8 mouse cellular contexts compared by ENCODE assay signal in genomic region chr12:69240876-69241275, GRCm38 (mm10). TPM values are rescaled to one million over a fixed set of nuclear protein-coding genes. Genes with fewer than 3 reads are reported as not detected.
DNase-seq lines count a peak whose midpoint lies in the region; ATAC-seq lines count a peak whose summit lies in the region.

Gene Klhdc1 (plus strand): TSS chr12:69241176.

- H3K27ac ChIP-seq in lung, embryonic 15.5 days, result peak within 1 kb of the TSS; percentile 81
- peak within 1 kb of the TSS; percentile 92 for H3K27ac ChIP-seq in forebrain, embryonic 10.5 days
- H3K27ac ChIP-seq in hindbrain, embryonic 10.5 days, result peak within 1 kb of the TSS; percentile 95
- H3K27ac ChIP-seq in liver, embryonic 12.5 days, result peak within 1 kb of the TSS; percentile 71

- H3K9me3 ChIP-seq in lung, embryonic 15.5 days, result no peaks in the 10 kb centered on the region
- no peaks in the 10 kb centered on the region for H3K9me3 ChIP-seq in forebrain, embryonic 10.5 days
- H3K9me3 ChIP-seq in hindbrain, embryonic 10.5 days, result no peaks in the 10 kb centered on the region
- H3K9me3 ChIP-seq in liver, embryonic 12.5 days (replicated peaks), result no peaks in the 10 kb centered on the region

- H3K4me3 ChIP-seq in lung, embryonic 15.5 days, result peak within 1 kb of the TSS; percentile 67
- peak within 1 kb of the TSS; percentile 84 for H3K4me3 ChIP-seq in forebrain, embryonic 10.5 days
- H3K4me3 ChIP-seq in hindbrain, embryonic 10.5 days, result peak within 1 kb of the TSS; percentile 71
- peak within 1 kb of the TSS; percentile 77 for H3K4me3 ChIP-seq in liver, embryonic 12.5 days

- H3K4me1 ChIP-seq in lung, embryonic 15.5 days, result no peaks in the 10 kb centered on the region; the same call in 1 of the 2 replicates
- H3K4me1 ChIP-seq in forebrain, embryonic 10.5 days, result peaks cover 14% of the 10 kb centered on the region
- H3K4me1 ChIP-seq in hindbrain, embryonic 10.5 days (replicated peaks), result peaks cover 21% of the 10 kb centered on the region; the same call in 1 of the 2 replicates
- H3K4me1 ChIP-seq in liver, embryonic 12.5 days, result peaks cover 32% of the 10 kb centered on the region

- peak within 1 kb of the TSS; percentile 74 for H3K4me2 ChIP-seq in lung, embryonic 15.5 days
- H3K4me2 ChIP-seq in liver, embryonic 12.5 days, result peak within 1 kb of the TSS; percentile 98

- no peak for DNase-seq in lung, postnatal 10 days
- DNase-seq in forebrain, embryonic 10.5 days (ENCODE audit: extremely low spot score, low spot score), result no peak
- no peak for DNase-seq in hindbrain, embryonic 10.5 days (ENCODE audit: low spot score)
- DNase-seq in right cerebral cortex, adult 18-20 months, result no peak
- no peak for DNase-seq in adrenal gland, adult 2 months

- no peak for ATAC-seq in lung, embryonic 15.5 days (ENCODE audit: borderline replicate concordance, extremely low read depth, low FRiP score, low TSS enrichment)
- ATAC-seq in liver, embryonic 12.5 days, result no peak
- no peak for ATAC-seq in cerebellum, adult (ENCODE audit: insufficient number of reproducible peaks, low FRiP score, low TSS enrichment)

- WGBS in lung, embryonic 15.5 days, result 68% methylated on average over 6 of the region's 6 CpGs
- WGBS in forebrain, embryonic 10.5 days, result 71% methylated on average over 6 of the region's 6 CpGs
- 76% methylated on average over 6 of the region's 6 CpGs for WGBS in hindbrain, embryonic 10.5 days
- WGBS in liver, embryonic 12.5 days (ENCODE audit: insufficient replicate concordance), result 52% methylated on average over 6 of the region's 6 CpGs

- H3K36me3 ChIP-seq in lung, embryonic 15.5 days, result no peaks in the 10 kb centered on the region
- H3K36me3 ChIP-seq in forebrain, embryonic 10.5 days (replicated peaks), result no peaks in the 10 kb centered on the region
- no peaks in the 10 kb centered on the region for H3K36me3 ChIP-seq in hindbrain, embryonic 10.5 days
- H3K36me3 ChIP-seq in liver, embryonic 12.5 days, result no peaks in the 10 kb centered on the region

- H3K9ac ChIP-seq in lung, embryonic 15.5 days, result peak within 1 kb of the TSS; percentile 79
- peak within 1 kb of the TSS; percentile 83 for H3K9ac ChIP-seq in liver, embryonic 12.5 days

- no peaks in the 10 kb centered on the region for H3K27me3 ChIP-seq in lung, embryonic 15.5 days
- H3K27me3 ChIP-seq in forebrain, embryonic 10.5 days (ENCODE audit: poor library complexity, severe bottlenecking), result no peaks in the 10 kb centered on the region
- H3K27me3 ChIP-seq in hindbrain, embryonic 10.5 days (ENCODE audit: insufficient read depth, poor library complexity, severe bottlenecking), result no peaks in the 10 kb centered on the region
- no peaks in the 10 kb centered on the region for H3K27me3 ChIP-seq in liver, embryonic 12.5 days (replicated peaks)

RNA-seq across cellular contexts. Expression of gene Klhdc1, which starts in this region (rescaled TPM):
- polyA plus RNA-seq in lung, embryonic 15.5 days (2015; fragmentation: Nextera tagmentation; extraction: Ambion mirVana), result 5.9 and 6.8 TPM in 2 replicates
- polyA plus RNA-seq in forebrain, embryonic 10.5 days (2016; fragmentation: Nextera tagmentation; extraction: Ambion mirVana), result 2.6 and 3.3 TPM in 2 replicates
- 1.9 and 2.5 TPM in 2 replicates for polyA plus RNA-seq in hindbrain, embryonic 10.5 days (2016; fragmentation: Nextera tagmentation; extraction: Ambion mirVana)
- polyA plus RNA-seq in liver, embryonic 12.5 days (2016; fragmentation: Nextera tagmentation; extraction: Ambion mirVana), result 5.0 and 5.4 TPM in 2 replicates
- 1 to 10 TPM; 6.6 to 8.7 TPM for total RNA-seq in adrenal gland, adult 2 months (2021)
- polyA plus RNA-seq in adrenal gland, adult 2 months (2012; rRNA removed), result 0.27 and 0.48 TPM in 2 replicates
